Mouse (Mus musculus) cerebellum, postnatal 4 days (tissue): ENCODE results near the gene Clasrp.
A peak's percentile ranks its signal among the peaks of the same experiment; 100 is the strongest.
"Not testable (repeated sequence)": the region's sequence is repeated elsewhere in the genome, so short reads cannot be mapped to it uniquely, and the experiment has no call there.

Experiments used
- DNase-seq, 2 experiments: peaks; one replicate each; pipeline ENCODE4 v3.0.0; 2022; ENCODE audit warnings: low spot score in 2 of 2, mixed read lengths in 1 of 2

The Clasrp gene

GRCm38 (mm10) chr7:19609641-19610332 lies 5.5 kb upstream of the Clasrp start:
- DNase-seq: no peak

GRCm38 (mm10) chr7:19607291-19607690 lies 3.0 kb upstream of the Clasrp start:
- DNase-seq: no peak

- DNase-seq: not testable (repeated sequence)
These were observed 424 bp upstream of the Clasrp start for GRCm38 (mm10) chr7:19604606-19605214.

GRCm38 (mm10) chr7:19603055-19603454 lies 1.2 kb downstream of the Clasrp start:
- no peak for DNase-seq

GRCm38 (mm10) chr7:19600562-19600961 lies 3.7 kb downstream of the Clasrp start:
- no peak for DNase-seq

GRCm38 (mm10) chr7:19593061-19593730 lies 11.1 kb downstream of the Clasrp start:
- DNase-seq: no peak

GRCm38 (mm10) chr7:19589917-19590316 lies 14.4 kb downstream of the Clasrp start:
- peak; percentile 41 to 78 for DNase-seq

GRCm38 (mm10) chr7:19589207-19589606 lies 15.1 kb downstream of the Clasrp start:
- peak in 1 of 2 experiments; percentile 43 for DNase-seq

GRCm38 (mm10) chr7:19586269-19586668 lies 18.0 kb downstream of the Clasrp start:
- no peak for DNase-seq

- no peak for DNase-seq
These were observed 23.7 kb downstream of the Clasrp start for GRCm38 (mm10) chr7:19580634-19581033.

GRCm38 (mm10) chr7:19579751-19580150 lies 24.5 kb downstream of the Clasrp start:
- DNase-seq: no peak

GRCm38 (mm10) chr7:19578436-19578835 lies 25.9 kb downstream of the Clasrp start:
- no peak for DNase-seq

- no peak for DNase-seq
These were observed 26.3 kb downstream of the Clasrp start for GRCm38 (mm10) chr7:19577877-19578414.

GRCm38 (mm10) chr7:19577141-19577852 lies 27.0 kb downstream of the Clasrp start, which contains the start of the genes Zfp296 and Gemin7:
TSS of gene Zfp296 (plus strand) at chr7:19577287.
TSS of gene Gemin7 (minus strand) at chr7:19577595.
- DNase-seq: no peak

GRCm38 (mm10) chr7:19575559-19575958 lies 28.7 kb downstream of the Clasrp start:
- no peak for DNase-seq

- DNase-seq: no peak
These were observed 30.5 kb downstream of the Clasrp start for GRCm38 (mm10) chr7:19573776-19574140.

- DNase-seq: peak; percentile 74 to 81
These were observed 31.1 kb downstream of the Clasrp start for GRCm38 (mm10) chr7:19572926-19573775.

- DNase-seq: no peak
These were observed 34.6 kb downstream of the Clasrp start for GRCm38 (mm10) chr7:19569647-19570046.

- no peak for DNase-seq
These were observed 36.9 kb downstream of the Clasrp start for GRCm38 (mm10) chr7:19567426-19567825.

- DNase-seq: no peak
These were observed 38.5 kb downstream of the Clasrp start for GRCm38 (mm10) chr7:19565803-19566202.

GRCm38 (mm10) chr7:19564455-19564854 lies 39.8 kb downstream of the Clasrp start:
- DNase-seq: no peak
